Mouse (Mus musculus) liver, embryonic 14.5 days (tissue): ENCODE measurements at regions not wholly inside any gene's neighbourhood (a gene's known extent, or its start where the extent isn't known, plus 50 kb on each side); places are given as distances from the start of the nearest gene placed in this dataset.

Experiments used
- CTCF ChIP-seq: IDR thresholded peaks from 2 replicates; pipeline ENCODE4 v1.5.1; 2016; ENCODE audit warnings: antibody characterized with exemption, low read depth, control low read depth
- EP300 ChIP-seq: IDR thresholded peaks from 2 replicates; pipeline ENCODE4 v1.6.1; 2016; ENCODE audit warnings: antibody characterized with exemption, low read depth

- TF ChIP-seq CTCF = no peak
- TF ChIP-seq EP300 = no peak
These were observed 279.1 kb downstream of the Uaca start for GRCm38 (mm10) chr9:61073482-61073881.
